Mouse (Mus musculus) gastrocnemius, postnatal 4 days (tissue): Measurements from ENCODE around the gene Slc4a4. TPM values are rescaled to one million over a fixed set of nuclear protein-coding genes. Genes with fewer than 3 reads are reported as not detected.

ENCODE experiments used
- DNase-seq, 2 experiments: peaks; one replicate each; pipeline ENCODE4 v3.0.0; 2021 to 2022; ENCODE audit warnings: low spot score in 2 of 2, mixed read lengths in 2 of 2
- total RNA-seq, 2 experiments: library from RNA; stranded (reverse); gene quantifications; 2 replicates each; pipeline ENCODE4 v1.2.3; 2021

The Slc4a4 gene
- total RNA-seq, 2 experiments from 2014 or later: 12.1 to 17.8 TPM

- DNase-seq: no peak
Observed at GRCm38 (mm10) chr5:89141761-89142160, 255.1 kb downstream of the Slc4a4 start.

DNA sequence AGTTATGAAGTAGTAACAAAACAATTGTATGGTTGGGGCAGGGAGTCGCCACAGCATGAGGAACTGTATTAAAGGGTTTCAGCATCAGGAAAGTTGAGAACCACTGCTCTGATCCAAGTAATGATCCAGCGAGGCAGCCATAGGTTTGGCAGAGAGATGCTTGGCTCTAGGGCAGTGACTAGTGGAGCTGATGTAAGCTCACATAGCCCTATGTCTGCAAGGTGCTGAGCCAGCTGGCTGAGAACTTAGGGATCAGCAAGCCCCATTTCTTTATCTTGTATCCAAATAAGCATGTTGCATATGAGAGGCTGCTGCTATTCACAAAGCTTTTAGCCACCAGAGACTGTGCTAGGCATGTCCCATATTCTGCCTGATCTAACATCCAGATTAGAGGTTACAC is 259.7 kb downstream of the Slc4a4 start:
- DNase-seq: no peak

GRCm38 (mm10) chr5:89147282-89147790 is 260.7 kb downstream of the Slc4a4 start:
- DNase-seq: no peak

GRCm38 (mm10) chr5:89149436-89150040 is 262.9 kb downstream of the Slc4a4 start:
- no peak for DNase-seq

DNA sequence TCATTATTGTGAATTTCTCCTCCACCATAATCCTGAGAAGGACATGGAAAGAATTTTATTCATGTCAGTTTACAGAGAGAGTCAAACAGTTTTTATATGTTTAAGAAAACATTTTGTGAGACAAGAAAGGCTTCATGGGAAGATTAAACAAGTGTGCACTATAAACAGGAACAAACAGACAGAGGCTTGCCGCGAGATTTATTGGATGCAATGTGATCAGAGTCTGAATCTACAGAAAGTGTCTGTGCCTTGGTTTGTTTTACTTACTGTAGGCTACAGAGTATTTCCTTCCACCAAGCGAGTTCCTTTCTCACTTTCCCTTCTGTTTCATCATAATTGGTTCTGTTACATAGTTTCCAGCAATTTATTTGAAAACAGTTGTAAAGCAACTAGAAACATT is 264.5 kb downstream of the Slc4a4 start:
- DNase-seq: no peak

GRCm38 (mm10) chr5:89171025-89171718 is 284.6 kb downstream of the Slc4a4 start:
- DNase-seq: no peak

GRCm38 (mm10) chr5:89190063-89190462 is 303.4 kb downstream of the Slc4a4 start:
- no peak for DNase-seq

- DNase-seq: no peak
Observed at GRCm38 (mm10) chr5:89194654-89195053, 308.0 kb downstream of the Slc4a4 start.

DNA sequence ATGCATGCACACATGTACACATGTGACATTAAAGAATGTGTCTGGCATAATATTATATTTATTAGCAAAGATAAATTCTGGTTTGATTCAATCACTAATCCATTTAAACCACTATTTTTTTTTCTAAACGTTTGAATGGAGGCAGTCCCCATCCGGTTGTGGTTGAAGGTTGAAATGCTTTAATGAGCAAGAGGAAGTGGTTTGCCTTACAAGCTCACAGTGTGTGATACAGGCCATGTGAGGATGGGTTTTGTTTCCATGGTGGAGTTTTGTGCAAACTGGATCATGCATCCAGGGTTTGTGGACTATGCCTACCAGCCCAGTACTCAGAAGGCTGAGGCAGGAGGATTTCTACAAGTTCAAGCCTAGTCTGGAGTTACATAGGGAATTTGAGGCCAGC is 311.9 kb downstream of the Slc4a4 start:
- no peak for DNase-seq

DNA sequence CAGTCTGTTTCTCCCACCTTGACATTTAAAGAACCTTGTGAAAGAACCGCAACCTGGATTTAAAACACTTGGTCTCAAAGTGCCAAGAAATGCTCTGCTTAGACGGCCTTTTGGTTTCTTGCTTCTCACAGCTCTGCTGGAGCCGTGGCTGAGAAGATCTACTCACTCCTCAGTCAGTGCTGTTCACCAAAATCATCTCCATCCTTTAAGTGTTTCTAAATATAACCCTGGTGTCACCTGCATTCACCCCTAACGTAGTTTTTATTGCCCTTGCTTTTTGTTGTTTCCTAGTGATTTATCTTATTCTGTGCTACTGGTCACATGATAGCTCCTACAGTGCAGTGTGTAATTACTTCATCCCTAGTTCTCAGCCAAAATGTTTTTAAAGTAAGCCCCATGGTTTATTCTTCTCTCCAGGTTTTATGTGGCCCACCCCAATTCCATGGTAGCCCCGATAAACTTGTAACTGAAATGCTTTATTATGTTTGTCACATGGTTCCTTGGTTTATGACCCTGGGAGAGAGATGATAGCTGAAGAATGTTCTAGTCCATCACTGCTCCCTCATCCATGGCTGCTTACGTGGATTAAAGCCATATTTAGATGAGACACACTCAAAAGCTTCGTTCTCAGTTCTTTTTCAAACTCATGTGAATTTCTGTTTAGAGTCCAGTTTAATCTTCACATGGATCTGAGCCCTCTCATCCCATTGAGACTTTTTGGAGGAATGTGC is 323.5 kb downstream of the Slc4a4 start:
- no peak for DNase-seq

DNA sequence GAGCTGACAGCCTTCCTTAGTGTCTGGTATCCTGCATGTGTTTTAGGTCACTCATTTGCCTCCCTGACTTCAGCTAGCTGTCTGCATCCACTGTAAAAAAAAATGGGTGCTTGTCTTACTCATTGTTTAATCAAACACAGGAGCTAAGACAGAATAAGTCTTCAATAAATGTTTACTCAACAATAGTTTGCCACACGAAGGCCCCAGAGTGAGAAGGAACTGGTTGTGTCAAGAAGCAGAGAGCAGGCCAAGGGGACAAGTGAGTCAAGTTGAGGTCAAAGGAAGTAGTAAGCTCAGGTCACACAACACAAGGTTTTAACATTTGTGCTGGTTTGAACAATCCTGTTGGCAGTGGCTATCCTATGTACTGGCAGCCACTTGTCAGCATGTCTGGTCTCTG is 324.4 kb downstream of the Slc4a4 start:
- DNase-seq: no peak

DNA sequence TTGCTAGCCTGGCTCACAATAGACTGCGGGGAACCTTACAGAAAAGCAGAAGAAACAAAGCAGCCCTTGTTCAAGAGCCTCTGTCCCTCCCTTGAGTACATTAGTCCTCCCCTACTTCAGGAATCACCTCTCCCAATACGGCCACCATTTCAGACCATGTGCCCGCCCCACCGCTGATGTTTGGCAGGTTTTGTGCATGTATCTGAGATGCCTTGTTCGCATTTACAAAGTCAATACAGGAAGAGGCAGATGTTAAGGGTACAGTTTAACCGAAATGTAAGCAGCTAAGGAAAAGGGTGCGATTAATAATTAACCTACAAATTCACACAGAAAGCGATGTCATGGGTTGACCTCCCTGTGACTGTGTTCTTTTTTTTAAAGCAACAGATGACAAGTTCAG is 331.6 kb downstream of the Slc4a4 start:
- DNase-seq: no peak

GRCm38 (mm10) chr5:89218709-89219108 is 332.1 kb downstream of the Slc4a4 start:
- DNase-seq: no peak

- DNase-seq: peak in 1 of 2 experiments; percentile 15
Observed at GRCm38 (mm10) chr5:89221658-89222057, 335.0 kb downstream of the Slc4a4 start.

- no peak for DNase-seq
Observed at GRCm38 (mm10) chr5:89223061-89223740, 336.6 kb downstream of the Slc4a4 start.

DNA sequence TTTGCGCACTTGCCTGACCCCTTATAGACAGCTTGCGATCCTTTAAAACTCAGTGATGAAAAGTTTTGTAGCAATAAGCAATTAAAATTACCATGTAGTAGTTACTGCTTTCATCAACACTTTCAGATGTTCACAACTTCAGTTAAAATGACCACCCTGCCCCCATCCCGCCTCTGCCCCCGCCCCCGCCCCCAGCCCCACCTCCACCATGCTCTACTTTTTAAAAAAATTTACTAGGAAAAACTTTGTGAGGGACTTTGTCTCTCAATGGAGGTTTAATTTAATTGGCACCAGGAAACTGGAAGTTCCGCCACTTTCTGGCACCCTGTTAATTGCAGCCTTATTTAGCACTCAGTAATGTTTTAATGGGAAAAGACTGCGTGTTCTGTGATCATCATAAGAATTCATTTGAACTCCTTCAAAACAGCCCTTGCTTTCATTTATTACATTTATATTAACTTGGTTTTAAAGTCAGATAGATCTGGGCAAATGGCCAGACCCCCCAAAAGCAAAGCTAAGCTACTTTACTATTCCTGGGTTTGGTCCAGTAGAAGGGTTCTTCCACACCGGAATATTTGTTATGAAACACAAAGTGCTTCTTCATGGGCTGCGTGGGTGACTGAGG is 337.2 kb downstream of the Slc4a4 start:
- peak in 1 of 2 experiments; percentile 12 for DNase-seq

DNA sequence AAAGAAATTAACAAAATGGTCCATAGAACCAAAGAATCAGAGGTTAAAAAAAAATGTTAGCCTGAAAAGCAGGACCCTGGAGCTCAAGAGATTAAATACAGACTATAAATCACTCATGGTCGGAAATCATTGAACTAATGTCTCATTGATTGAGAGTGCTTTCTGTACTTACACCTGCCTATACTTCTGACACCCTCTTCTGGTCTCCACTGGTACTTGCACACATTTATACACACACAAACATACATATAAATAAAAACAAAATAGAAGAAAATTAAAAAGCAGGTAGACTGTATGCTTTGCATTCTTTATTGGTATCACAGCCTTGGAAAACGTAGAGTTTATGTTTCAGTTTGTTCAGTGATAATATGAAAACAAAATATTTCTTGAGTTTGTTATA is 341.3 kb downstream of the Slc4a4 start:
- DNase-seq: no peak

DNA sequence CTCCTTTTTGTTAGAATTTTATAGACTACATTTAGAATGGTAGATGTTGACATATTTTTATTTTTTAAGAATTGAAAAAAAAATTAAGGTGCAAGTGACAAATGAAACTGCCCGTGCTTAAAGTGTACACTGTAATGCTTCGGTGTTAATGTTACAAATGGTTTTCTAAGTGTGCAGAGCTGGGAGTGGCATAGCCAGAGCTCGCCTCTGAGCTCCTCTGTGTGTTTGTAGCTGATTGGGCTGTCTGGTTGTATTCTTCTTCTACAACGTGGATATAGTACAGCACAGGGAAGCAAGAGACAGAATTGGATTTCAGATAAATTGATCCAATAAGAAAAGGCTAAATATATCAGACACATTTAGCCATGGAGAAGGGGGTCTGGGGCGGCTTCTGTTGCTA is 343.0 kb downstream of the Slc4a4 start:
- no peak for DNase-seq

- no peak for DNase-seq
Observed at GRCm38 (mm10) chr5:89232313-89232712, 345.7 kb downstream of the Slc4a4 start.

DNA sequence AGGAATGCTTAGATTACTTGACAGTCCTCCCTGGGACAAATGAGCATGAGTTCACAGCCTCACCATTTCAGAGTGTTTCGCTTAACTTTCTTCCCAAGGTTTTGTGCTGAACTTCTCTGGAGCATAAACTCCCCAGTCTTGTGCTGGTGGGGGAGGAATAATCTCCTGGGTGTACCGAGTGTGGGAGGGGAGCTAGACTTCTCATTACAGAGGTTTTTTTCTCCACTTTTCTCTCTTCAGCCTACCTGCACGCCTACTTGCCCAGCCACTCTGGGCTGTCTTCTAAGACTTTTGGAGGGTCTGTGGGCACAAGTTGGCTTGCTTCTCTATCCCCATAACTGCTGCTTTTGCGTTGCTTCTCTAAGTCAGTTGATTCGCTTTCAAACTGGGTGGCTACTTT is 365.2 kb downstream of the Slc4a4 start:
- DNase-seq: no peak
